ENCODE assay signal across 7 mouse cellular contexts in genomic region chr2:132879261-132880044, GRCm38 (mm10). TPM values are rescaled to one million over a fixed set of nuclear protein-coding genes. Genes with fewer than 3 reads are reported as not detected.
DNase-seq lines count a peak whose midpoint lies in the region; ATAC-seq and TF ChIP-seq lines count a peak whose summit lies in the region.

No protein-coding gene starts in this region.

- no peaks in the 10 kb centered on the region for H3K9me3 ChIP-seq in lung, postnatal 0 days (ENCODE audit: low read length)
- no peaks in the 10 kb centered on the region for H3K9me3 ChIP-seq in forebrain, embryonic 11.5 days (ENCODE audit: control insufficient read depth, low read length)
- no peaks in the 10 kb centered on the region for H3K9me3 ChIP-seq in hindbrain, postnatal 0 days (ENCODE audit: low read length)
- H3K9me3 ChIP-seq in liver, postnatal 0 days (ENCODE audit: low read length), result no peaks in the 10 kb centered on the region

- peaks cover 4% of the 10 kb centered on the region; the same call in 1 of the 2 replicates for H3K4me1 ChIP-seq in lung, postnatal 0 days (ENCODE audit: insufficient read depth, low read depth, low read length)
- H3K4me1 ChIP-seq in lung, adult 2 months (ENCODE audit: control insufficient read depth, insufficient read depth, low read length), result 0 out of 2 replicates have a peak, but pooled peaks cover 3% of the 10 kb centered on the region
- H3K4me1 ChIP-seq in bone marrow, adult 2 months (ENCODE audit: control insufficient read depth, insufficient read depth, low read length), result peaks cover 1% of the 10 kb centered on the region
- peaks cover 2% of the 10 kb centered on the region; the same call in 1 of the 2 replicates for H3K4me1 ChIP-seq in forebrain, embryonic 11.5 days (replicated peaks; ENCODE audit: control insufficient read depth, insufficient read depth, low read length)
- no peaks in the 10 kb centered on the region for H3K4me1 ChIP-seq in hindbrain, postnatal 0 days (ENCODE audit: insufficient read depth, low read length)
- H3K4me1 ChIP-seq in liver, postnatal 0 days (ENCODE audit: insufficient read depth), result peaks cover 6% of the 10 kb centered on the region; the same call in 1 of the 2 replicates

- no peak for TF ChIP-seq EP300 in lung, postnatal 0 days (IDR thresholded peaks at IDR 0.05)
- no peak for TF ChIP-seq EP300 in liver, postnatal 0 days (IDR thresholded peaks at IDR 0.05; ENCODE audit: low read depth)

- H3K4me3 ChIP-seq in lung, postnatal 0 days (ENCODE audit: low read depth, low read length), result peak overlapping the region; percentile 33
- H3K4me3 ChIP-seq in lung, adult 2 months (replicated peaks; ENCODE audit: extremely low read depth, low read depth, low read length), result no peak overlapping the region
- H3K4me3 ChIP-seq in bone marrow, adult 2 months (replicated peaks; ENCODE audit: control insufficient read depth, low read depth, low read length), result peak overlapping the region; percentile 70
- H3K4me3 ChIP-seq in forebrain, embryonic 11.5 days (ENCODE audit: low read depth, low read length), result peak overlapping the region; percentile 46
- peak overlapping the region; percentile 51 for H3K4me3 ChIP-seq in hindbrain, postnatal 0 days (ENCODE audit: low read length)
- H3K4me3 ChIP-seq in liver, postnatal 0 days (ENCODE audit: low read depth, low read length), result peak overlapping the region; percentile 41

- peak; percentile 37 for ATAC-seq in lung, postnatal 0 days
- peak; percentile 53 for ATAC-seq in forebrain, embryonic 11.5 days (replicated peaks; ENCODE audit: low FRiP score)
- peak; percentile 77 for ATAC-seq in hindbrain, postnatal 0 days
- peak; percentile 55 for ATAC-seq in liver, postnatal 0 days

- no peak overlapping the region for H3K27ac ChIP-seq in lung, postnatal 0 days (ENCODE audit: low read length)
- peak overlapping the region; percentile 45; the same call in 1 of the 2 replicates for H3K27ac ChIP-seq in bone marrow, adult 2 months (ENCODE audit: control insufficient read depth, insufficient read depth, low read depth, low read length, poor library complexity)
- H3K27ac ChIP-seq in forebrain, embryonic 11.5 days (ENCODE audit: low read depth, low read length), result no peak overlapping the region
- H3K27ac ChIP-seq in hindbrain, postnatal 0 days, result no peak overlapping the region
- H3K27ac ChIP-seq in liver, postnatal 0 days (ENCODE audit: low read depth), result no peak overlapping the region

- H3K9ac ChIP-seq in lung, postnatal 0 days (replicated peaks; ENCODE audit: low read depth), result no peak overlapping the region
- H3K9ac ChIP-seq in forebrain, embryonic 11.5 days (ENCODE audit: low read length), result peak overlapping the region; percentile 45
- H3K9ac ChIP-seq in hindbrain, postnatal 0 days (replicated peaks; ENCODE audit: low read length), result peak overlapping the region; percentile 50
- peak overlapping the region; percentile 13; the same call in 1 of the 2 replicates for H3K9ac ChIP-seq in liver, postnatal 0 days (replicated peaks)

- H3K36me3 ChIP-seq in lung, postnatal 0 days (ENCODE audit: insufficient read depth, low read length), result no peaks in the 10 kb centered on the region
- H3K36me3 ChIP-seq in forebrain, embryonic 11.5 days (ENCODE audit: control insufficient read depth, insufficient read depth, low read length), result no peaks in the 10 kb centered on the region
- H3K36me3 ChIP-seq in hindbrain, postnatal 0 days (ENCODE audit: insufficient read depth, low read length), result no peaks in the 10 kb centered on the region
- H3K36me3 ChIP-seq in liver, postnatal 0 days (replicated peaks; ENCODE audit: insufficient read depth, low read length), result no peaks in the 10 kb centered on the region

- TF ChIP-seq POLR2A in lung, adult 2 months (IDR thresholded peaks at IDR 0.05; ENCODE audit: borderline replicate concordance, extremely low read depth, low read depth, low read length), result no peak
- no peak; the same call in 1 of the 2 replicates for TF ChIP-seq POLR2A in bone marrow, adult 2 months (IDR thresholded peaks at IDR 0.05; ENCODE audit: borderline replicate concordance, control insufficient read depth, low read depth, low read length)

- DNase-seq in lung, postnatal 0 days (ENCODE audit: low spot score), result peak; percentile 42
- DNase-seq in lung, adult 2 months, result no peak
- peak; percentile 76 for DNase-seq in forebrain, embryonic 11.5 days (ENCODE audit: low spot score)
- peak; percentile 76 for DNase-seq in hindbrain, postnatal 0 days (ENCODE audit: low spot score)
- DNase-seq in liver, postnatal 0 days, result peak; percentile 47
- DNase-seq in right cerebral cortex, postnatal 25 days, result peak; percentile 28

- peaks cover 19% of the 10 kb centered on the region for H3K27me3 ChIP-seq in lung, postnatal 0 days (replicated peaks; ENCODE audit: insufficient read depth, low read length)
- H3K27me3 ChIP-seq in forebrain, embryonic 11.5 days (ENCODE audit: control insufficient read depth, insufficient read depth, low read length), result peaks cover 23% of the 10 kb centered on the region
- peaks cover 8% of the 10 kb centered on the region for H3K27me3 ChIP-seq in hindbrain, postnatal 0 days (ENCODE audit: insufficient read depth, low read length)
- peaks cover 47% of the 10 kb centered on the region for H3K27me3 ChIP-seq in liver, postnatal 0 days (ENCODE audit: insufficient read depth, low read length)

- peak overlapping the region; percentile 65 for H3K4me2 ChIP-seq in lung, postnatal 0 days (replicated peaks; ENCODE audit: low read depth, low read length)
- H3K4me2 ChIP-seq in forebrain, embryonic 11.5 days (ENCODE audit: low read depth, low read length, severe bottlenecking), result peak overlapping the region; percentile 87
- H3K4me2 ChIP-seq in hindbrain, postnatal 0 days (ENCODE audit: low read depth, low read length), result peak overlapping the region; percentile 81
- peak overlapping the region; percentile 78 for H3K4me2 ChIP-seq in liver, postnatal 0 days (ENCODE audit: low read depth, low read length)

- WGBS in lung, postnatal 0 days, result under 1% methylated on average over 51 of the region's 58 CpGs
- WGBS in lung, adult 2 months, result 1% methylated on average over 58 of the region's 58 CpGs
- WGBS in bone marrow, adult 2 months, result under 1% methylated on average over 58 of the region's 58 CpGs
- under 1% methylated on average over 58 of the region's 58 CpGs for WGBS in forebrain, embryonic 11.5 days
- WGBS in hindbrain, postnatal 0 days, result under 1% methylated on average over 58 of the region's 58 CpGs
- under 1% methylated on average over 58 of the region's 58 CpGs for WGBS in liver, postnatal 0 days (ENCODE audit: insufficient replicate concordance)

- TF ChIP-seq CTCF in lung, postnatal 0 days (IDR thresholded peaks at IDR 0.05), result no peak
- TF ChIP-seq CTCF in lung, adult 2 months (IDR thresholded peaks at IDR 0.05; ENCODE audit: insufficient read depth, low read length), result no peak
- no peak for TF ChIP-seq CTCF in bone marrow, adult 2 months (IDR thresholded peaks at IDR 0.05; ENCODE audit: control insufficient read depth, insufficient read depth, low read length)
- no peak for TF ChIP-seq CTCF in hindbrain, postnatal 0 days (IDR thresholded peaks at IDR 0.05; ENCODE audit: low read depth)
- TF ChIP-seq CTCF in liver, postnatal 0 days (IDR thresholded peaks at IDR 0.05; ENCODE audit: low read depth), result no peak

RNA-seq across cellular contexts. Expression of gene Lrrn4, which starts 1.2 kb away (rescaled TPM):
- 8.0 and 9.2 TPM in 2 replicates for polyA plus RNA-seq in lung, postnatal 0 days (2015; fragmentation: Nextera tagmentation; extraction: Ambion mirVana)
- polyA plus RNA-seq in lung, adult 2 months (2012; rRNA removed), result 30.2 and 38.2 TPM in 2 replicates
- polyA plus RNA-seq in bone marrow, adult 2 months (2011; ENCODE audit: insufficient read depth, insufficient read length, low replicate concordance, missing spikeins), result not detected in 2 replicates
- polyA plus RNA-seq in forebrain, embryonic 11.5 days (2014; fragmentation: Nextera tagmentation; extraction: Ambion mirVana), result 0.24 and 0.44 TPM in 2 replicates
- total RNA-seq in hindbrain, postnatal 0 days (2014; rRNA removed), result 1.3 and 1.7 TPM in 2 replicates
- 0.64 and 0.87 TPM in 2 replicates for polyA plus RNA-seq in hindbrain, postnatal 0 days (2015; fragmentation: Nextera tagmentation; extraction: Ambion mirVana)
- 0.97 and 1.2 TPM in 2 replicates for polyA plus RNA-seq in liver, postnatal 0 days (2015; fragmentation: Nextera tagmentation; extraction: Ambion mirVana)

RNA-seq across cellular contexts. Expression of gene Crls1, which starts 33.0 kb away (rescaled TPM):
- polyA plus RNA-seq in lung, postnatal 0 days (2015; fragmentation: Nextera tagmentation; extraction: Ambion mirVana), result 19.0 and 19.3 TPM in 2 replicates
- polyA plus RNA-seq in lung, adult 2 months (2012; rRNA removed), result 17.8 and 23.5 TPM in 2 replicates
- 5.7 and 12.8 TPM in 2 replicates for polyA plus RNA-seq in bone marrow, adult 2 months (2011; ENCODE audit: insufficient read depth, insufficient read length, low replicate concordance, missing spikeins)
- polyA plus RNA-seq in forebrain, embryonic 11.5 days (2014; fragmentation: Nextera tagmentation; extraction: Ambion mirVana), result 26.9 and 29.7 TPM in 2 replicates
- total RNA-seq in hindbrain, postnatal 0 days (2014; rRNA removed), result 29.5 and 33.6 TPM in 2 replicates
- polyA plus RNA-seq in hindbrain, postnatal 0 days (2015; fragmentation: Nextera tagmentation; extraction: Ambion mirVana), result 21.6 and 22.9 TPM in 2 replicates
- polyA plus RNA-seq in liver, postnatal 0 days (2015; fragmentation: Nextera tagmentation; extraction: Ambion mirVana), result 18.9 and 20.4 TPM in 2 replicates
